Mouse (Mus musculus): ENCODE results near the gene Rgs12.
A peak's percentile ranks its signal among the peaks of the same experiment; 100 is the strongest.

Gene Rgs12

GRCm38 (mm10) chr5:34984933-34985332, 35.7 kb downstream of the Rgs12 start:
- no peak for DNase-seq

- peak; percentile 84 to 93 for DNase-seq
Observed at GRCm38 (mm10) chr5:34985867-34986266, 36.6 kb downstream of the Rgs12 start.

- DNase-seq = no peak
Observed at GRCm38 (mm10) chr5:34987396-34987795, 38.2 kb downstream of the Rgs12 start.

GRCm38 (mm10) chr5:34988690-34989089, 39.4 kb downstream of the Rgs12 start:
- DNase-seq = no peak

- no peak for DNase-seq
Observed at GRCm38 (mm10) chr5:34989321-34989772, 40.1 kb downstream of the Rgs12 start.

GRCm38 (mm10) chr5:34998754-34999153, 49.5 kb downstream of the Rgs12 start:
- DNase-seq = no peak

GRCm38 (mm10) chr5:34999281-34999680, 50.0 kb downstream of the Rgs12 start:
- no peak for DNase-seq

- DNase-seq = no peak
Observed at GRCm38 (mm10) chr5:35000323-35000722, 51.1 kb downstream of the Rgs12 start.

- no peak for DNase-seq
Observed at GRCm38 (mm10) chr5:35001144-35001543, 51.9 kb downstream of the Rgs12 start.

- DNase-seq = peak in 1 of 2 experiments; percentile 12
Observed at GRCm38 (mm10) chr5:35003611-35004162, 54.4 kb downstream of the Rgs12 start.

- DNase-seq = no peak
Observed at GRCm38 (mm10) chr5:35004769-35005168, 55.5 kb downstream of the Rgs12 start.

GRCm38 (mm10) chr5:35005659-35006058, 56.4 kb downstream of the Rgs12 start:
- no peak for DNase-seq

- no peak for DNase-seq
Observed at GRCm38 (mm10) chr5:35006599-35006998, 57.4 kb downstream of the Rgs12 start.

GRCm38 (mm10) chr5:35009163-35009562, 59.9 kb downstream of the Rgs12 start:
- no peak for DNase-seq

GRCm38 (mm10) chr5:35010656-35011055, 61.4 kb downstream of the Rgs12 start:
- no peak for DNase-seq

GRCm38 (mm10) chr5:35011156-35011923, 62.1 kb downstream of the Rgs12 start:
- DNase-seq = no peak

- DNase-seq = no peak
Observed at GRCm38 (mm10) chr5:35014036-35014435, 64.8 kb downstream of the Rgs12 start.

- no peak for DNase-seq
Observed at GRCm38 (mm10) chr5:35019673-35020300, 70.5 kb downstream of the Rgs12 start.

GRCm38 (mm10) chr5:35020410-35021241, 71.4 kb downstream of the Rgs12 start:
- DNase-seq = no peak

GRCm38 (mm10) chr5:35024975-35025374, 75.7 kb downstream of the Rgs12 start:
- DNase-seq = peak; percentile 74

- no peak for DNase-seq
Observed at GRCm38 (mm10) chr5:35029303-35029702, 80.1 kb downstream of the Rgs12 start.

- DNase-seq = no peak
Observed at GRCm38 (mm10) chr5:35029755-35030154, 80.5 kb downstream of the Rgs12 start.

- DNase-seq = peak in 1 of 2 experiments; percentile 33
Observed at GRCm38 (mm10) chr5:35033068-35033467, 83.8 kb downstream of the Rgs12 start.
